23 mouse cellular contexts compared by ENCODE assay signal in the genomic region with DNA sequence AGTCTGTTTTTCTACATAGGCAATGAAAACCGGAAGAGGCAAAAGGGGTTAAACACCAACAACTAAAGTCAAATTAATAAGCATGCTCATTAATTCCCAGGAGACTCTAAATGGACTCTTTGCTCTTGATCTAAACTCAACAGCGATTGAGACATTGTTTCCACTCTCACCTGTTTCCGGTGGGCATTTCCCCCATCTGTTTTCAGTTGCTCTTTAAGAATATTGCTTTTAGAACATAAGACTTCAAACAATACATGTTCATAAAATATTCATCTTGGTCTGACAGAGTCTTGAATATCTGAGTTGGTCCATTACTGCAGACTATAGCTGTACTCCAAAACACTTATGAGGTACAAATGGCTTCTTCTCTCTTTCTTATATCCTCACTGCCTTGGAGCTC. TPM values are rescaled to one million over a fixed set of nuclear protein-coding genes. Genes with fewer than 3 reads are reported as not detected.
DNase-seq lines count a peak whose midpoint lies in the region; ATAC-seq and TF ChIP-seq lines count a peak whose summit lies in the region.
"Had no signal": no experiment of that assay in that cellular context is flagged by ENCODE, and none has a peak within 500 bp of the region (broad histone marks: within the 10 kb centered on the region; RNA-seq: fewer than 3 reads in every experiment).

No protein-coding gene starts in this region.

- intact Hi-C loops in left cerebral cortex, postnatal 36 days (cut with DNase I): no loop called here

- DNase-seq in liver, adult 2 months (ENCODE audit: extremely low read depth, low read depth, low spot score): no peak
- peak; percentile 74 for DNase-seq in induced T-regulatory cell, adult 2 months (ENCODE audit: low read depth)
- peak; percentile 45 for DNase-seq in splenic B cell, adult 2 months (ENCODE audit: low read depth, low spot score)
- DNase-seq in left cerebral cortex, postnatal 36 days (ENCODE audit: low spot score in 2 of 2): no peak
- DNase-seq: adrenal gland, adult 2 months; adrenal gland, postnatal 14 days; cerebellum, adult 11 months; cerebellum, adult 9-10 months; cerebellum, postnatal 14 days; gastrocnemius, postnatal 10 days; heart, adult 11 months had no signal

- TF ChIP-seq CTCF in liver, adult 2 months (IDR thresholded peaks at IDR 0.05; ENCODE audit: low read depth, low read length): no peak

- H3K27me3 ChIP-seq in liver, adult 2 months (ENCODE audit: control insufficient read depth, insufficient read depth, low read length): no peaks in the 10 kb centered on the region
- H3K27me3 ChIP-seq in liver, embryonic 12.5 days (replicated peaks): no peaks in the 10 kb centered on the region
- H3K27me3 ChIP-seq in splenic B cell, adult 2 months (ENCODE audit: control insufficient read depth, insufficient read depth, low read length, poor library complexity, severe bottlenecking): no peaks in the 10 kb centered on the region
- H3K27me3 ChIP-seq in midbrain, embryonic 13.5 days: no peaks in the 10 kb centered on the region
- no peaks in the 10 kb centered on the region for H3K27me3 ChIP-seq in kidney, embryonic 15.5 days
- H3K27me3 ChIP-seq: forebrain, embryonic 13.5 days; hindbrain, embryonic 15.5 days; Patski had no signal

- no peak for TF ChIP-seq POLR2A in liver, adult 2 months (IDR thresholded peaks at IDR 0.05; ENCODE audit: extremely low read depth, insufficient read depth, low read length)

- 93% methylated on average over 3 of the region's 3 CpGs for WGBS in liver, adult 2 months
- 67% methylated on average over 3 of the region's 3 CpGs for WGBS in liver, embryonic 12.5 days (ENCODE audit: insufficient replicate concordance)
- 87% methylated on average over 3 of the region's 3 CpGs for WGBS in midbrain, embryonic 13.5 days
- WGBS in kidney, embryonic 15.5 days: 91% methylated on average over 3 of the region's 3 CpGs

- no peak overlapping the region for H3K4me2 ChIP-seq in liver, embryonic 12.5 days
- no peak overlapping the region for H3K4me2 ChIP-seq in midbrain, embryonic 13.5 days (replicated peaks)
- no peak overlapping the region for H3K4me2 ChIP-seq in kidney, embryonic 15.5 days
- H3K4me2 ChIP-seq: forebrain, embryonic 13.5 days; heart, embryonic 11.5 days; hindbrain, embryonic 12.5 days; hindbrain, embryonic 15.5 days had no signal

- H3K4me1 ChIP-seq in liver, adult 2 months (ENCODE audit: control insufficient read depth, insufficient read depth, low read length): peaks cover 43% of the 10 kb centered on the region
- H3K4me1 ChIP-seq in liver, embryonic 12.5 days: no peaks in the 10 kb centered on the region
- peaks cover 17% of the 10 kb centered on the region for H3K4me1 ChIP-seq in midbrain, embryonic 13.5 days (replicated peaks)
- no peaks in the 10 kb centered on the region for H3K4me1 ChIP-seq in kidney, embryonic 15.5 days

- no peak for ATAC-seq in liver, embryonic 12.5 days
- peak; percentile 47 for ATAC-seq in CD4-positive, CD25-positive, alpha-beta regulatory T cell, adult 4 months
- no peak for ATAC-seq in midbrain, embryonic 13.5 days
- ATAC-seq in kidney, embryonic 15.5 days (replicated peaks; ENCODE audit: low FRiP score): no peak
- ATAC-seq: forebrain, embryonic 16.5 days; Patski had no signal

- H3K27ac ChIP-seq in liver, adult 2 months (replicated peaks; ENCODE audit: insufficient read depth, low read depth, low read length): peak overlapping the region; percentile 80
- H3K27ac ChIP-seq in liver, embryonic 12.5 days: no peak overlapping the region
- no peak overlapping the region for H3K27ac ChIP-seq in midbrain, embryonic 13.5 days
- H3K27ac ChIP-seq in kidney, embryonic 15.5 days: no peak overlapping the region
- H3K27ac ChIP-seq: forebrain, embryonic 10.5 days; hindbrain, embryonic 12.5 days; hindbrain, embryonic 15.5 days had no signal

- peaks cover 50% of the 10 kb centered on the region for H3K79me2 ChIP-seq in liver, adult 2 months (ENCODE audit: control insufficient read depth, insufficient read depth, low read length)

- H3K9me3 ChIP-seq in liver, embryonic 12.5 days (replicated peaks): no peaks in the 10 kb centered on the region
- no peaks in the 10 kb centered on the region for H3K9me3 ChIP-seq in midbrain, embryonic 13.5 days
- no peaks in the 10 kb centered on the region for H3K9me3 ChIP-seq in kidney, embryonic 15.5 days (replicated peaks)
- H3K9me3 ChIP-seq: forebrain, embryonic 10.5 days; forebrain, embryonic 13.5 days; hindbrain, embryonic 12.5 days; hindbrain, embryonic 15.5 days had no signal

- H3K4me3 ChIP-seq in liver, adult 2 months (ENCODE audit: insufficient read depth, low read depth, low read length): no peak overlapping the region
- H3K4me3 ChIP-seq in liver, embryonic 12.5 days: no peak overlapping the region
- no peak overlapping the region for H3K4me3 ChIP-seq in midbrain, embryonic 13.5 days (replicated peaks)
- no peak overlapping the region for H3K4me3 ChIP-seq in kidney, embryonic 15.5 days (replicated peaks)
- H3K4me3 ChIP-seq: forebrain, embryonic 10.5 days; forebrain, embryonic 13.5 days; hindbrain, embryonic 12.5 days; hindbrain, embryonic 15.5 days had no signal

- peaks cover 69% of the 10 kb centered on the region for H3K36me3 ChIP-seq in liver, adult 2 months (ENCODE audit: control insufficient read depth, insufficient read depth, low read length)
- H3K36me3 ChIP-seq in liver, embryonic 12.5 days: no peaks in the 10 kb centered on the region
- no peaks in the 10 kb centered on the region for H3K36me3 ChIP-seq in splenic B cell, adult 2 months (ENCODE audit: control insufficient read depth, insufficient read depth, low read length, poor library complexity, severe bottlenecking)
- no peaks in the 10 kb centered on the region for H3K36me3 ChIP-seq in midbrain, embryonic 13.5 days
- H3K36me3 ChIP-seq in kidney, embryonic 15.5 days: no peaks in the 10 kb centered on the region
- H3K36me3 ChIP-seq: forebrain, embryonic 10.5 days; G1E; hindbrain, embryonic 12.5 days; hindbrain, embryonic 15.5 days had no signal

- no peak overlapping the region for H3K9ac ChIP-seq in liver, adult 2 months (ENCODE audit: low read depth, low read length)
- no peak overlapping the region for H3K9ac ChIP-seq in liver, embryonic 12.5 days
- H3K9ac ChIP-seq in midbrain, embryonic 13.5 days (replicated peaks): no peak overlapping the region
- no peak overlapping the region for H3K9ac ChIP-seq in kidney, embryonic 15.5 days
- H3K9ac ChIP-seq: forebrain, embryonic 13.5 days; hindbrain, embryonic 12.5 days; hindbrain, embryonic 15.5 days had no signal

RNA-seq across cellular contexts. Expression of a gene that starts 9.0 kb away (rescaled TPM):
- total RNA-seq in liver, adult 2 months (2014; rRNA removed): 40.7 and 43.6 TPM in 2 replicates
- polyA plus RNA-seq in liver, adult 2 months (2012; rRNA removed): 20.2 and 20.8 TPM in 2 replicates
- 3.3 and 3.8 TPM in 2 replicates for polyA plus RNA-seq in liver, embryonic 12.5 days (2016; fragmentation: Nextera tagmentation; extraction: Ambion mirVana)
- 10 to 100 TPM; 10.1 to 11.2 TPM for polyA plus RNA-seq in CD4-positive, CD25-positive, alpha-beta regulatory T cell, adult 4 months (2017; shearing (Covaris generic))
- polyA plus RNA-seq in midbrain, embryonic 13.5 days (2015; fragmentation: Nextera tagmentation; extraction: Ambion mirVana): 6.7 and 7.3 TPM in 2 replicates
- polyA plus RNA-seq in kidney, embryonic 15.5 days (2015; fragmentation: Nextera tagmentation; extraction: Ambion mirVana): 1.4 and 1.5 TPM in 2 replicates
- 10 to 100 TPM; 74.9 to 81.2 TPM for total RNA-seq in left cerebral cortex, postnatal 36 days (2021)
- polyA plus RNA-seq: G1E had no signal

RNA-seq across cellular contexts. Expression of a gene that starts 47.6 kb away (rescaled TPM):
- 51.2 and 58.3 TPM in 2 replicates for total RNA-seq in liver, adult 2 months (2014; rRNA removed)
- polyA plus RNA-seq in liver, adult 2 months (2012; rRNA removed): 19.1 and 20.0 TPM in 2 replicates
- 17.4 TPM in 2 replicates for polyA plus RNA-seq in liver, embryonic 12.5 days (2016; fragmentation: Nextera tagmentation; extraction: Ambion mirVana)
- polyA plus RNA-seq in CD4-positive, CD25-positive, alpha-beta regulatory T cell, adult 4 months (2017; shearing (Covaris generic)): under 1 TPM in 1 of 2 experiments, not detected in 1; 0.17 TPM
- polyA plus RNA-seq in midbrain, embryonic 13.5 days (2015; fragmentation: Nextera tagmentation; extraction: Ambion mirVana): 12.1 and 12.2 TPM in 2 replicates
- 81.2 and 84.2 TPM in 2 replicates for polyA plus RNA-seq in kidney, embryonic 15.5 days (2015; fragmentation: Nextera tagmentation; extraction: Ambion mirVana)
- 1 to 10 TPM; 4.4 to 9.9 TPM for total RNA-seq in left cerebral cortex, postnatal 36 days (2021)
- polyA plus RNA-seq: G1E had no signal

Comparison
In these comparisons a context has a peak if more than half of its experiments do, and no peak if none do; other contexts are left out.
1. DNase-seq: peak in induced T-regulatory cell, adult 2 months (single experiment) and splenic B cell, adult 2 months (single experiment); none in liver, adult 2 months (single experiment) and left cerebral cortex, postnatal 36 days (0 of 2).